Mouse (Mus musculus) left cerebral cortex, postnatal 4 days (tissue): ENCODE data around the gene Rab44. TPM values are rescaled to one million over a fixed set of nuclear protein-coding genes. Genes with fewer than 3 reads are reported as not detected.
A peak's percentile ranks its signal among the peaks of the same experiment; 100 is the strongest.

ENCODE experiments used
- DNase-seq: peaks from one replicate; pipeline ENCODE4 v3.0.0-alpha.2; 2022
- intact Hi-C: fragments of 180-260 bp; cut with DNase I; formaldehyde crosslinking; loops from one replicate; pipeline ENCODE4 v1.15.1; 2025
- total RNA-seq, 2 experiments: library from RNA; stranded (reverse); gene quantifications; 2 replicates each; pipeline ENCODE4 v1.2.3; 2021

Gene Rab44
- total RNA-seq, 2 experiments from 2014 or later: 0.54 to 1.0 TPM

GRCm38 (mm10) chr17:29165452-29165851 is 51.5 kb downstream of the Rab44 start:
- no peak for DNase-seq
- intact Hi-C loops: no loop called here

- no peak for DNase-seq
- intact Hi-C loops: no loop called here
Observed at GRCm38 (mm10) chr17:29165967-29166578, 52.1 kb downstream of the Rab44 start.

- intact Hi-C loops: no loop called here
- DNase-seq: no peak
Observed at GRCm38 (mm10) chr17:29167371-29167770, 53.4 kb downstream of the Rab44 start.

GRCm38 (mm10) chr17:29168438-29168837 is 54.5 kb downstream of the Rab44 start:
- DNase-seq: no peak
- intact Hi-C loops: no loop called here

- intact Hi-C loops: no loop called here
Observed at GRCm38 (mm10) chr17:29168996-29169601, 55.2 kb downstream of the Rab44 start.

GRCm38 (mm10) chr17:29170431-29171000 is 56.6 kb downstream of the Rab44 start:
- intact Hi-C loops: loop anchor here (5.0 to 10.0 kb wide), 2 partner anchors 123 to 204 kb away; no protein-coding TSS in a partner anchor

More at GRCm38 (mm10) chr17:29168996-29169601, 55.2 kb downstream of the Rab44 start:
- DNase-seq: no peak

GRCm38 (mm10) chr17:29171001-29171772 is 57.2 kb downstream of the Rab44 start:
- intact Hi-C loops: loop anchor here (5.0 to 10.0 kb wide), 2 partner anchors 124 to 204 kb away; no protein-coding TSS in a partner anchor
- DNase-seq: peak; percentile 81

More at GRCm38 (mm10) chr17:29170431-29171000, 56.6 kb downstream of the Rab44 start:
- DNase-seq: no peak

GRCm38 (mm10) chr17:29172062-29172461 is 58.1 kb downstream of the Rab44 start:
- no peak for DNase-seq
- intact Hi-C loops: loop anchor here (5.0 to 10.0 kb wide), 2 partner anchors 125 to 203 kb away; no protein-coding TSS in a partner anchor

GRCm38 (mm10) chr17:29173165-29173564 is 59.2 kb downstream of the Rab44 start:
- DNase-seq: peak; percentile 26
- intact Hi-C loops: loop anchor here (5.0 to 10.0 kb wide), 2 partner anchors 126 to 202 kb away; no protein-coding TSS in a partner anchor

- intact Hi-C loops: loop anchor here (5.0 to 10.0 kb wide), 2 partner anchors 62 to 199 kb away; partner anchors contain the start of gene Cpne5
- DNase-seq: no peak
Observed at GRCm38 (mm10) chr17:29175693-29176092, 61.7 kb downstream of the Rab44 start.

- intact Hi-C loops: loop anchor here (5.0 to 10.0 kb wide), 2 partner anchors 61 to 198 kb away; partner anchors contain the start of gene Cpne5
- DNase-seq: peak; percentile 81
Observed at GRCm38 (mm10) chr17:29176391-29177267, 62.7 kb downstream of the Rab44 start.

- no peak for DNase-seq
- intact Hi-C loops: loop anchor here (5.0 to 10.0 kb wide), 2 partner anchors 59 to 196 kb away; partner anchors contain the start of gene Cpne5
Observed at GRCm38 (mm10) chr17:29178503-29179059, 64.6 kb downstream of the Rab44 start.

- intact Hi-C loops: loop anchor here (5.0 to 10.0 kb wide), 2 partner anchors 57 to 195 kb away; partner anchors contain the start of gene Cpne5
- no peak for DNase-seq
Observed at GRCm38 (mm10) chr17:29179917-29180316, 66.0 kb downstream of the Rab44 start.

GRCm38 (mm10) chr17:29180406-29181127 is 66.6 kb downstream of the Rab44 start:
- intact Hi-C loops: no loop called here

GRCm38 (mm10) chr17:29181751-29182150 is 67.8 kb downstream of the Rab44 start:
- no peak for DNase-seq
- intact Hi-C loops: no loop called here

More at GRCm38 (mm10) chr17:29180406-29181127, 66.6 kb downstream of the Rab44 start:
- no peak for DNase-seq

GRCm38 (mm10) chr17:29183162-29183561 is 69.2 kb downstream of the Rab44 start:
- DNase-seq: no peak
- intact Hi-C loops: no loop called here

- intact Hi-C loops: no loop called here
Observed at GRCm38 (mm10) chr17:29185376-29186046, 71.6 kb downstream of the Rab44 start.

More at GRCm38 (mm10) chr17:29185376-29186046, 71.6 kb downstream of the Rab44 start:
- no peak for DNase-seq
